Mouse (Mus musculus): ENCODE measurements around the gene Iqgap2.

Gene Iqgap2

GRCm38 (mm10) chr13:95618859-95619258 lies 272.9 kb downstream of the Iqgap2 start:
- DNase-seq (ENCODE audit: low spot score in 2 of 2), result no peak

DNA sequence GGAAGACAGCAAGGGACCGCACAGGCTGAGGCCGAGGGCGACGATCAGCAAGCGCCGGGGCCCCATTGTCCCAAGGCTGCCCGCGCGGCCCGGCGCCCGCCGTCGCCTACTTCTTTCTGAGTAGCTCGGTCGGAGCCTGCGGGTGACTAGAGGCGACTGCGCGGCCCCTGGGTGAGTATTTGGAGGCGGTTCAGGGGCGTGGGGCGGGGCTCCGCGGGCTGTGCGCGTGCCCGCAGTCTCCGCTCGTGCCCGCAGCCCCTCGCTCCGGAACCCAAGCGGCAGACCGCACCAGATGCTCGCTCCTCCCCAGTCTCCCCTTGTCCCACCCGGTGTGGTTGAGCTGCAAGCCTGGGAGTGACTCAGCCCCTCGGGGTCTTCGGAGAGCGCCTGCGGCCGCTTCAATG lies 273.4 kb downstream of the Iqgap2 start, which contains the start of gene F2r:
Gene F2r (minus strand): TSS at position 179 of the 404 bp plus-strand sequence.
- peak; percentile 73 to 77 for DNase-seq (ENCODE audit: low spot score in 2 of 2)

DNA sequence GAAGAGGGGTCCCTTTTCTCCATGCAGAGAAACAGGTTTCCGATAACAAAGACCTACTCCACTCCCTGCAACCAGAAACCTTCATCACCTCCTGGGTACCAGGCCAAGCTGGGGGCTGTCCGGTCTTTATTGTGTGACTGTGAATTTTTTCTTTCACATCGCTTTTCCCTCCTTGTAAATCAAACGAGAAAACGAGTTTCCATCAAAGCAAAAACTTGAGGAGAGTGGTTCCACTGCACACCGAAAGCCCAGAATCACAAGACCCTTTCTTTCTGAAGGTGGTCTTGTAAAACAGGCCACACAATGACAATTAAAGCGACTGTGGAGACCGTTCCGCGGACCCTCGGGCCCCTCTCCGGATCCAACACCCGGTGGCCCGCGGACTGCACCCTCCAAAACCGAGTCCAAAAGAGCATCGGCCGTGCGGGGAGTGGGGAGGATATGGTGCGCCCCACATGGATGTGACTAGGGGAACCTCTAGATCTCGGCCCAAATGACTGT lies 274.0 kb downstream of the Iqgap2 start:
- no peak for DNase-seq (ENCODE audit: low spot score in 2 of 2)

DNA sequence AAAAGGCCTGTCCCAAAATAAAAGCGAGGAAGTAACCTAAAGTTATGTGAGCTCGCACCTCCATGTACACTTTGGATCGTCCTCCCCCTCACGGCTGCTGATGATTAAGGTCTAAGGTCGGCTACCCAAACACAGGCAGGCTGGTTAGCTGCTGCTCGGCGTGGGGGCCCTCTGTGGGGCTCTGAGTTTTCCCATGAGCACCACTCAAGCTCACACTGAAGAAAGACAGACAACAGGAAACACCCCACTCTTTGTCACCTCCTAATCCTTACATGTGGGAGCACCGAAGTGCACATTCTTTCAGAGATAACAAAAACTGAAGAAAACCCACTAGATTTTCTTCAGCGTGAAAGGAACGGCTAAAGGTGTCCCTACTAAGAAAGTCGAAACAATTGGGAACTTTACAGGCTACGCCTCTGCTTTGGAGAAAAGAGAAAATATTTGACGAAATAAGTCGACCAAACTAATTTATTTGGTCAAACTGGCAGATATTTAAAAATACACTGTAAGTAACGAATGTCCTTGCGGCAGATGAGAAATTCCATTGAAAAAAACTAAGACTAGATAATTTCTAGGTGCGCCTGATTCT lies 274.5 kb downstream of the Iqgap2 start:
- DNase-seq (ENCODE audit: low spot score in 2 of 2), result no peak

GRCm38 (mm10) chr13:95616512-95616911 lies 275.2 kb downstream of the Iqgap2 start:
- DNase-seq (ENCODE audit: low spot score in 2 of 2), result no peak

- DNase-seq (ENCODE audit: low spot score in 2 of 2), result no peak
Observed at GRCm38 (mm10) chr13:95614757-95615156, 277.0 kb downstream of the Iqgap2 start.

DNA sequence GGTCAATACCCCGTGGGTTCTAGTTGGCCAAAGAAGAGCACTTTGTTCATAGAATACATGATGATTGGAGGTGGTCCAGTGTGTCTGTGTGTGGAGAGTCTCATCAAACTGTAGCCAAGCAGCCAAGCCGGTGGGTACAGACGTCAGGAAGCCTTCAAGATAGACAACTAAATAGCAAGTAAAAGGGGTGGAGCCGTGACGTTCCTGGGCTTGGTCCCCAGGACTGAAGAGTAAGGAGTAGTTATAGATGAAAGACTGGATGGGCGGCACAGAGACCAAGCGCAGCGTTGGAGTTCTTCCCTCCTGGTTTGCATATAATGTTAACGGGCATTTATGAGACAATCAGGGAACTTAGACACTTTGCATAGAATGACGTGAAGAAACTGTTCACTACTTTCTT lies 279.5 kb downstream of the Iqgap2 start:
- DNase-seq (ENCODE audit: low spot score in 2 of 2), result no peak

DNA sequence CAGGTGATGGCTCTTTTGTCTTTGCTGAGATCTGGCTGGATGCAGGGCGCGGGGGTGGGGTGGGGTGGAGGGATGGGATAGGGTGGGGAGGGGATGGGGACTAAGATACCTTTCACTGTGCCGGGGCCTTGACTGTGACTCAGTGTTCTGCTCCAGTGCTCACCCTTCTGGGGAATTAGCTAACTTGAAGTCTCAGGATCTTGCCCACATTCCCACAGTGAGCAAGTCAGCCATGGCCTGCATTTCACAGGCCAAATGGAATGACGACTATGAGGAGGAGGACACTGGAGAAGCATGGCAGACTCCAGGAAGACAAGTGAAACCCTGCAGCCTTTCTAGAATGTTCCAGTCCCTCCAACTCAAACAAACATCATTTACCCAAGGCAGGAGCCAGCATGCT lies 280.0 kb downstream of the Iqgap2 start:
- no peak for DNase-seq (ENCODE audit: low spot score in 2 of 2)

- no peak for DNase-seq (ENCODE audit: low spot score in 2 of 2)
Observed at GRCm38 (mm10) chr13:95610786-95611562, 280.7 kb downstream of the Iqgap2 start.

DNA sequence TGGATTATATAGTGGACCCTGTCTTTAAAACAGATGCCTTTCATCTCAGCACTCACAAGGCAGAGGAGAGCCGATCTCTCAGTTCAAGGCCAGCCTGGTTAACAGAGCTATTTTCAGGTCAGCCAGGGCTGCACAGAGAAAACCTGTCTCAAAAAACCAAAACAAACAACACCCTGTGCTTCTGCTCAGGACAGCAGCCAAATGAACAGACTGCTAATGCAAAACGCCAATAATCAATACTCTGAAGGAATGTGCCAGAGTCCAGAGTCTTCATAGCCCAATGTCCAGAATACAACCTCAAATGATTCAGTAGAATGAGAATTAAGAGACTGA lies 282.7 kb downstream of the Iqgap2 start:
- DNase-seq (ENCODE audit: low spot score in 2 of 2), result no peak

- DNase-seq (ENCODE audit: low spot score in 2 of 2), result no peak
Observed at GRCm38 (mm10) chr13:95608416-95609087, 283.2 kb downstream of the Iqgap2 start.

DNA sequence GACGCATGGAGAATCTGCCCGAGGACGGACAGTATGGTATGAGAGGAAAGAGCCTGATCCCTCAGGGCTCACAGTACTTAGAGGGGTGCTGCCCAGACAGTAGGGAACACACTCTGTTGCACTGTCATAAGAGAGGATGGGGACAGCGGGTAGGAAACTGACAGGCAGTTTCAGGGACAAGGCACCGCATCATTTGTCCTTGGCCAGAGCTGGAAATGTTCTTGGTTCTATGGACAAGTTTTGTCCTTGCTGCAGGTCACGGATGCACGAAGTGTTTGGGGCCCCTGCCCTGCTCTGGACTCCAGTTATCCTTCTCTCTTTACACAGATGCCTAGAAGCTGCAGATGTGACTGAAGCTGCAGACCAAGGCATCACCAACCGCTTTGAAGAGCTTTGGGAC lies 284.7 kb downstream of the Iqgap2 start:
- DNase-seq (ENCODE audit: low spot score in 2 of 2), result no peak

DNA sequence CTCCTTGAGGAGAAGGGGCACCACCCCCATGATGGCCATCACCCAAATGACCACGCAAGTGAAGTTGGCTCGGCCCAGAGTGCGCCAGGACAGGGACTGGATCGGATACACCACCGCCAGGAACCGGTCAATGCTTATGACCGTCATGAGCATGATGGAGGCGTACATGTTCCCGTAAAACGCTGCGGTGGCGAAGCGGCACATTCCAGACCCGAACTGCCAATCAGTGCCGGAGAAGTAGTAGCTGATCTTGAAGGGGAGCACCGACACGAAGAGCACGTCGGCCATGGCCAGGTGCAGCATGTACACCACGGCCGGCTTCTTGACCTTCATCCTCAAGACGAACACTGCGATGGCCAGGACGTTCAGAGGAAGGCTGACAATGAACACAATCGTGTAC lies 287.4 kb downstream of the Iqgap2 start:
- DNase-seq (ENCODE audit: low spot score in 2 of 2), result no peak

- DNase-seq (ENCODE audit: low spot score in 2 of 2), result no peak
Observed at GRCm38 (mm10) chr13:95599833-95600359, 291.8 kb downstream of the Iqgap2 start.

- DNase-seq (ENCODE audit: low spot score in 2 of 2), result no peak
Observed at GRCm38 (mm10) chr13:95598232-95598920, 293.3 kb downstream of the Iqgap2 start.

DNA sequence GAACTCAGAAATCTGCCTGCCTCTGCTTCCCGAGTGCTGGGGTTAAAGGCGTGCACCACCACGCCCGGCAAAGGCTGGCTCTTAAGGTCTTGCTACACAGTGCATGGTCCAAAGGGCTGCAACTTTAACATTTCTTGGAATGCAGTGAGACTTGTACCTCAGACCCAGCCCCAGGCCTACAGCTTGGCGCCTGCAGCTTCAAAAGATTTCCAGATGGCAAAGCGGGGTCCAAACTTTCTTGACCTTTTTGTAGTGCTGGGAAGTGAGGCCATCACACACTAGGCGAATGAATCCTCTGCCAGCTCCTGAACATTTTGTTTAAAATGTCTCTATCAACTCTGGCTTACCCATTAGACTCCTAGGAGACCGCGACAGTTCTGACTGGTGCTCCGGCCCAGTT lies 294.1 kb downstream of the Iqgap2 start:
- no peak for DNase-seq (ENCODE audit: low spot score in 2 of 2)

GRCm38 (mm10) chr13:95596689-95597088 lies 295.0 kb downstream of the Iqgap2 start:
- no peak for DNase-seq (ENCODE audit: low spot score in 2 of 2)

DNA sequence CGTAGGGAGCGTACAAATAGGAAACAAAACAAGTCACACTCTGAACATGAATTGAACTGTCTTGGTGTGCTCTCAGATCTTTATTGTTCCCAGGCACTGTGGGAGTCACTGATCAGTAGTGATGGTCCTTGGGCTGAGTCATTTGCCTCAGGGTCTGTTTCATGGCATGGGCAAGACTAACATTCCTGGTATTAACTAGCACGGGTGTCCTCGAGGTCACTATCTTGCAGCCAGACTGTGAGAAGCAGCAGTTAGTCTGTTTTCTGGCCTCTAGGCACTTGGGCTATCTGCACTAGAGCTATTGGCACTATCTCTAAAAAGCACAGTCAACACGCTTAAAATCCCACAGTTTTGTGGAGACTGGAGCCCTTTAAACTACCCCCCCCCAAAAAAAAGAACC lies 295.8 kb downstream of the Iqgap2 start:
- no peak for DNase-seq (ENCODE audit: low spot score in 2 of 2)

DNA sequence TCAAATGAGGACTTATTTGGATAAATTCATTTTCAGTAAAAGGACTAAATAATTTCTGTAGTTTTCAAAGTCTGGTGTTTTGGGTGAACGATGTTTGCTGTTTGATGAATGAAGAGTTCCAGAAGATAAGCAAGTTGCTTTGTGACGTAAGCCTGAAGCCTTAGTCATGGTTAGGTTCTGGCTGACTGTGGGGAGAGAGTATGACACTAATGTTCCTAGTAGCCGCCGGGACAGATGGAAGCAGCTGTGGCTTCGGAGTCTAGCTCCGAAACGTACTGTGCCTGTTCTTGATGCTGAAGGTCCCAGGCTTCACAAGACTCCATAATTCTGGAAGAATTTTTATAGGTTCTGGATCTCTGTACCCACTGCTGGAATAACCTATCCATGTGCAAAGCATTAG lies 296.3 kb downstream of the Iqgap2 start:
- no peak for DNase-seq (ENCODE audit: low spot score in 2 of 2)

DNA sequence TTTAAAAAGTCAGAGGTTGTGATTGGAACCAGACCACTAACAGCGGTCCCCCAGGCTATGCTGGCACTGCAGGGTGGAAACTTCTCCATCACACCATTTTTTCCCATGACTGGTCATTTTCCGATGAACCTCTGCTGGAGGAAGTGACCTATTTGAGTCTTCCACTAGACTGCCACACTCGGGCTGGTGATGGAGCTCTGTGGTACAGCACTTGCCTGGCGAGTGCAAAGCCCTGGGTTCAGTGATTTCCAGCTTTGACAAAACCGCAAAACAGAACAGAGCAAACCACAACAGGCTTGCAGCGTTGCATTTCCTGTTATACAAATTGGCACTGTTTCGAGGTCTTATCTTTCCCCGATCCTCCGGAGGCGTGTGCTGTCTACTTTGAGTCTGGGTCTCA lies 298.9 kb downstream of the Iqgap2 start:
- no peak for DNase-seq (ENCODE audit: low spot score in 2 of 2)

DNA sequence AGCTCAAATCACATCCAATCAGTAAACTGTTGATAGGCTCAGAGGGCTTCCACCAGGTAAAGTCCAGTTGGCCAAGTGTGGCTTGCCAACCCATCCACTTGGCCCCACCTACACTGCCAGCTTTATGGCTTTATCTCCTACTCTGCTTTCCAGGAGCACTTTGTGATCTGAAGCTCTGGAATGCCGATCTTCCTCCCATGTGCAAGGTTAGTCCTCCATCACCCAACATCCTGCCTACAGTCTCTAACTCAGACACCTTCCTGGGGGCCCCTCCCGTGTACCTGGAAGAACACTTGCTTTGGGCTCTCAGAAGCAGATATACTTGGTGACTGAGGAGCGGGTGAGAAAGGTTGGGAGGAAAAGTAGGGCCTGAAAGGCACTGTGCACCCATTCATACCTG lies 300.1 kb downstream of the Iqgap2 start:
- no peak for DNase-seq (ENCODE audit: low spot score in 2 of 2)

- no peak for DNase-seq (ENCODE audit: low spot score in 2 of 2)
Observed at GRCm38 (mm10) chr13:95587628-95588027, 304.1 kb downstream of the Iqgap2 start.
